Mouse (Mus musculus): ENCODE measurements around the gene Tomm40.

The Tomm40 gene

GRCm38 (mm10) chr7:19666750-19667149 lies 48.5 kb downstream of the Tomm40 start:
- in situ Hi-C loops (cut with MboI; ENCODE audit: unreplicated experiment in 2 of 2) = loop anchor here (5.0 to 10.0 kb wide), 6 partner anchors 36 to 206 kb away; partner anchors contain the start of gene Cblc (in 1 of the 2)

- in situ Hi-C loops (cut with MboI; ENCODE audit: unreplicated experiment in 2 of 2) = loop anchor here (5.0 to 10.0 kb wide), 6 partner anchors 37 to 207 kb away; partner anchors contain the start of gene Cblc (in 1 of the 2)
Observed at GRCm38 (mm10) chr7:19664955-19665841, 50.0 kb downstream of the Tomm40 start, which contains the start of gene Clptm1. Gene Clptm1, minus strand, starts transcription at chr7:19665033.

GRCm38 (mm10) chr7:19664455-19664954 lies 50.7 kb downstream of the Tomm40 start:
- in situ Hi-C loops (cut with MboI; ENCODE audit: unreplicated experiment in 2 of 2) = loop anchor here (10.0 kb wide), 2 partner anchors 120 to 130 kb away; partner anchors contain the start of gene Cblc (in 1 of the 2)

- in situ Hi-C loops (cut with MboI; ENCODE audit: unreplicated experiment in 2 of 2) = loop anchor here (10.0 kb wide), 2 partner anchors 121 to 131 kb away; partner anchors contain the start of gene Cblc (in 1 of the 2)
Observed at GRCm38 (mm10) chr7:19663940-19664339, 51.3 kb downstream of the Tomm40 start.

- in situ Hi-C loops (cut with MboI; ENCODE audit: unreplicated experiment in 2 of 2) = no loop called here
Observed at GRCm38 (mm10) chr7:19652614-19653013, 62.6 kb downstream of the Tomm40 start.

Data from v-Abl transformed pro-B cells (cell line).